Mouse (Mus musculus) Patski (cell line): ENCODE results near the gene Peak1. TPM values are rescaled to one million over a fixed set of nuclear protein-coding genes. Genes with fewer than 3 reads are reported as not detected.

Source experiments
- ATAC-seq: fragments of 100-300 bp; one replicate; pipeline ENCODE4 v1.8.0; 2021
- CTCF ChIA-PET: fragments of 350-600 bp; sonication (Branson Sonifier 250); formaldehyde crosslinking; loops from one replicate; lab custom pipeline; 2022; ENCODE audit warnings: inconsistent platforms; lab: Charles Lee
- POLR2A ChIA-PET: fragments of 350-600 bp; sonication (Branson Sonifier 250); formaldehyde crosslinking; loops from one replicate; lab custom pipeline; 2022; ENCODE audit warnings: antibody characterized with exemption, inconsistent platforms; lab: Charles Lee
- DNase-seq: peaks from one replicate; pipeline ENCODE4 v3.0.0-alpha.2; 2011; ENCODE audit warnings: low read depth, low spot score
- H3K27me3 ChIP-seq: fragments of 371-371 bp; one replicate; pipeline ENCODE4 v1.5.1; 2021
- CTCF ChIP-seq: fragments of 100-300 bp; IDR thresholded peaks from one replicate; pipeline ENCODE4 v1.5.1; 2021
- in situ Hi-C: fragments of 300-500 bp; cut with MboI; formaldehyde crosslinking; loops from 3 replicates; pipeline ENCODE4 v1.11.1; 2018; ENCODE audit warnings: low pct_unique_long_range_greater_than_20kb, mixed read lengths
- polyA plus RNA-seq: library from polyadenylated mRNA; unstranded; gene quantifications from one replicate; pipeline ENCODE4 v1.2.3, GENCODE M21; 2021

Gene Peak1
- polyA plus RNA-seq, 1 experiment from 2014 or later, result 26.1 TPM

- ChIA-PET POLR2A (no interaction called here), CTCF (interaction anchor here (1.6 kb wide), 1 partner anchor 24 kb away, joined by 5 read pairs; no protein-coding TSS in a partner anchor)
- in situ Hi-C loops, result no loop called here
- ATAC-seq (no peak), DNase-seq (no peak)
- no peaks in the 10 kb centered on the region for H3K27me3 ChIP-seq
- no peak for TF ChIP-seq CTCF
Measured at GRCm38 (mm10) chr9:56177354-56177753, 240.5 kb downstream of the Peak1 start.

- H3K27me3 ChIP-seq, result peaks cover 2% of the 10 kb centered on the region
- CTCF ChIA-PET, result no interaction called here
- ATAC-seq, result no peak
- in situ Hi-C loops, result no loop called here
- no peak for DNase-seq
- TF ChIP-seq CTCF, result no peak
- POLR2A ChIA-PET, result no interaction called here
Measured at GRCm38 (mm10) chr9:56175316-56175715, 242.6 kb downstream of the Peak1 start.

GRCm38 (mm10) chr9:56167690-56168089 is 250.2 kb downstream of the Peak1 start:
- no peak for ATAC-seq
- in situ Hi-C loops, result no loop called here
- peaks cover 16% of the 10 kb centered on the region for H3K27me3 ChIP-seq
- ChIA-PET CTCF (no interaction called here), POLR2A (no interaction called here)
- DNase-seq, result no peak
- TF ChIP-seq CTCF, result no peak

- POLR2A ChIA-PET, result no interaction called here
- in situ Hi-C loops, result no loop called here
- CTCF ChIA-PET, result no interaction called here
- ATAC-seq (no peak), DNase-seq (no peak)
- peaks cover 16% of the 10 kb centered on the region for H3K27me3 ChIP-seq
- TF ChIP-seq CTCF, result no peak
Measured at GRCm38 (mm10) chr9:56166161-56166560, 251.7 kb downstream of the Peak1 start.

DNA sequence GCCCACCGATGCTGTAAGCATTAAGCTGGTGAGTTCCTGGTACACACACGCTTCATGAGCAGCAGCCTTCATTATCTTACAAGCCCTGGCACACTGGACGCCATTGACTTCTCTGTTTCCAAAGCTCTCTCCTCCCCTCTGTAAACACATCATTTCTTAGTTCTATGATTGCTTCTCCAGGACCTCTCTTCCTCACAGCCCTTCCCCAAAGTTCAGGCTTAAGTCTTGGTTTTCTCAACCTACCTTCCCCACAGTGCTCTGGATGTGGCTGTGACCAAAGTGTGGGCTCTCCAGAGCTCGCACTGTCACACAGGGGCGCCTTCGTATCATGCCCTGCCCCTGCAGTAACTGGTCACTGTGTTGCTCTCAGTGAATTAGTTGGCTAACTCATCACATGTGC is 252.5 kb downstream of the Peak1 start, which contains the start of gene Tspan3:
Gene Tspan3, minus strand, starts transcription at position 101 of the 400 bp plus-strand sequence.
- H3K27me3 ChIP-seq, result peaks cover 14% of the 10 kb centered on the region
- CTCF ChIA-PET, result no interaction called here
- ATAC-seq, result no peak
- DNase-seq, result no peak
- in situ Hi-C loops, result no loop called here
- POLR2A ChIA-PET, result interaction anchor here (0.5 kb wide), 1 partner anchor 1422 kb away, joined by 3 read pairs; no protein-coding TSS in a partner anchor
- no peak for TF ChIP-seq CTCF

DNA sequence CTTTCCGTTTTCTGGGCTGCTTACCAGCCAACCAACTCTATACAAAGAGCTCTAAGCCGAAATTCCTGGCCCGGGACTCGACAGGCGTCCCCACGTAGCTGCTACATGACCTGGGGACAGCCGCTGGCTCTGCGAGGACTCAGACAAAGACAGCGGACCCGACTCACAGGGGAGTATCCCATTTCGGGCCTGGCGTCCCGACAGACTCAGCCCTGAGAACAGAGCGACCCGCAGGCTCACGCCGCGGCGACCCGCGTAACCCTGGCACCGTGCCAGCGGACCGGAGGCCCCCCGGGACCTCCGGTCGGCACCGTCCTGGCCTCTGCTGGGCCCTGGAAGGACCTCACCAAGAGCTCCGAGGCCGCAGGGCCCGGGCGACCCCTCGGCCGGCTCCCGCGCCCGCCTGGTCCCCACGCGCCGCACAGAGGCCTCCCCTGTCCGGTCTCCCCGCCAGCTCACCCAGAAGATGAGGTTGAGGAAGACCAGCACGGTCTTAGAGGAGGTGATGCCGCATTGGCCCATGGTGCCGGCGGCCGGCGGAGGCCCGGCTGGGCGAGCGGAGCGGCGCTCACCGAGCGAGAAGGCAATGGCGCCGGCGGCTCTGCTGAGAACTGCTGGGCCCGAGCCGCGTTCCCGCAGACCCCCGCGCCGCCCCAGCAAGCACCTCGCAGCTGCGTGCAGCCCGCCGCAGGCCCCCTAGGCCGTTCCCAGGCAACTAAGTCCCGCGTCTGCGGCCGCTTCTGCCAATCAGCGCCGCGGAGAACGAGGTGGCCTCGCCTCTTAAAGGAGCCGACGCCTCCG is 257.3 kb downstream of the Peak1 start:
- DNase-seq (no peak), ATAC-seq (peak; percentile 94)
- TF ChIP-seq CTCF, result no peak
- no peaks in the 10 kb centered on the region for H3K27me3 ChIP-seq
- in situ Hi-C loops, result no loop called here
- CTCF ChIA-PET, result no interaction called here
- POLR2A ChIA-PET, result interaction anchor here (0.7 to 1.4 kb wide), 4 partner anchors 19 to 342 kb away, joined by 3 read pairs; no protein-coding TSS in a partner anchor

DNA sequence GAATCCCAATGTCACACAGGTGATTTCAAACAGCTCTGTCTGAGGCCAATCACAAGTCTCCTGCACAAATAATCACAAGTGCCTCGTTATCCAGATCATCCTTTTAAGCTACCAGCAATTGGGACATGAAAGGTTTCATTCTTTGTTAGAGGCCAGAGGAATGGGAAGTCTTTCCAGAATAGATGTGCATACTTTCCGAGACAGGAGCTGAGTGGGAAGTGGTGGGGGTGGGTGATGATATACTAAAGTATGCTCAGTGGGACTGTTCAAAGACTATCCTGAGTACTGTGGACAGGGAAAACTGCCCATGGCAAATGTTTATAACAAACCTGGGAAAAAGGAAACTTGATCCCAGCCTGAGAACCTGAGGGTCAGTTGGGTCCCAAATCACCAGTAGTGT is 258.4 kb downstream of the Peak1 start:
- ChIA-PET CTCF (no interaction called here), POLR2A (interaction anchor here (0.6 to 1.2 kb wide), 3 partner anchors 18 to 90 kb away, joined by 3 to 4 read pairs (median 3); no protein-coding TSS in a partner anchor)
- in situ Hi-C loops, result no loop called here
- ATAC-seq, result no peak
- no peaks in the 10 kb centered on the region for H3K27me3 ChIP-seq
- DNase-seq, result no peak
- no peak for TF ChIP-seq CTCF

DNA sequence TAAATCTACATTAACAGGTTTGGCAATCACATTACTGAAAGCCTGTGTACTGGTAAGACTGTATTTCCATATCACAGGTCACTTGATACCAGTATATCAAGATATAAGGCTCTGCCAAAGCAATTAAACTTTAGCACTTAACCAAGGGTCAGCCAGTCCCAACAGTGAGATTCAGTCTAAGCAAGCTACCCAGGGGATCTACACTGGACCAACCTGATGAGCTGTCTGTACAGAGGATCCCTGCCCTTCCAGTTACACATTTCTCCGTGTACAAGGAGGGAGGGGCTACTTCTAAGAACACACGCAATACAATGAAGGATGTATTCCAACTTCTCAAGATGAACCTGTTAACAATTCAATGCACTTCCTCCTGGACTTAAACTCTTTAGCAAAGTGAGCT is 259.8 kb downstream of the Peak1 start:
- H3K27me3 ChIP-seq, result no peaks in the 10 kb centered on the region
- in situ Hi-C loops, result no loop called here
- DNase-seq (no peak), ATAC-seq (no peak)
- TF ChIP-seq CTCF, result no peak
- CTCF ChIA-PET, result no interaction called here
- POLR2A ChIA-PET, result interaction anchor here (1.2 kb wide), 1 partner anchor 44 kb away, joined by 3 read pairs; no protein-coding TSS in a partner anchor

DNA sequence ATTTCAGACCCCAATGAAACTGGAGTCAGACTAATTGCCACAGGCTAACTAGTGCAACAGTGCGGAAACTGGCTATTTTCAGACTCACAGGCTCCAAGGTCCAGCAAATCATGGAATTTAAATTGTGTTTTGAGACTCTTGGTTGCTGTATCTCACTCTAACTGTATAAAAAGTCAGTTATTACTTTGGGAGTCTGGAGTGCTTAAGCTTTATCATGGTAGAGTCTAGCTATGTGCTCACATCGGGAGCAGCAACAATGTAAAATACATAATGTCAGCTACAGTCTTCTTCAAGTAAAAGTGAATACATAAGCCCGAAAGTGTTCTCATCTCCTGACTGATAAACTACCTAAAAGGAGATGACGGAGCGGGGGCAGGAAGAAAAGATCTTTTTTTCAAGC is 263.3 kb downstream of the Peak1 start:
- DNase-seq (no peak), ATAC-seq (no peak)
- ChIA-PET POLR2A (interaction anchor here (0.6 kb wide), 1 partner anchor 205 kb away, joined by 3 read pairs; no protein-coding TSS in a partner anchor), CTCF (no interaction called here)
- no peak for TF ChIP-seq CTCF
- no peaks in the 10 kb centered on the region for H3K27me3 ChIP-seq
- in situ Hi-C loops, result no loop called here

GRCm38 (mm10) chr9:56152482-56153007 is 265.3 kb downstream of the Peak1 start:
- no peaks in the 10 kb centered on the region for H3K27me3 ChIP-seq
- ChIA-PET POLR2A (no interaction called here), CTCF (interaction anchor here (1.3 to 1.4 kb wide), 2 partner anchors 11 to 33 kb away, joined by 4 to 7 read pairs; no protein-coding TSS in a partner anchor)
- no peak for DNase-seq
- ATAC-seq, result no peak
- in situ Hi-C loops, result no loop called here
- no peak for TF ChIP-seq CTCF
